Mouse (Mus musculus): ENCODE measurements around the gene Sirt1.

- TF ChIP-seq POLR2A (IDR thresholded peaks at IDR 0.05; ENCODE audit: control insufficient read depth, extremely low read depth, insufficient read depth, low read length, poor library complexity) (no peak), CTCF (IDR thresholded peaks at IDR 0.05; ENCODE audit: borderline replicate concordance, control insufficient read depth, extremely low read depth, insufficient read depth, low read length, poor library complexity) (no peak)
These were observed 99.1 kb downstream of the Sirt1 start for GRCm38 (mm10) chr10:63282417-63282816.

All from thymus, adult 2 months (tissue).